Mouse (Mus musculus): ENCODE measurements at regions not wholly inside any gene's neighbourhood (a gene's known extent, or its start where the extent isn't known, plus 50 kb on each side); places are given as distances from the start of the nearest gene placed in this dataset.

- no peak for DNase-seq
Measured at GRCm38 (mm10) chr17:89297277-89298002, 97.0 kb upstream of the Fshr start.

- DNase-seq: no peak
Measured at GRCm38 (mm10) chr17:89281321-89281720, 80.8 kb upstream of the Fshr start.

GRCm38 (mm10) chr17:89272141-89272540 lies 71.7 kb upstream of the Fshr start:
- DNase-seq: no peak

GRCm38 (mm10) chr17:89255687-89256086 lies 55.2 kb upstream of the Fshr start:
- no peak for DNase-seq

GRCm38 (mm10) chr17:89250811-89251210 lies 50.3 kb upstream of the Fshr start:
- no peak for DNase-seq
